Mouse (Mus musculus): Measurements from ENCODE around the gene Phf3.

GRCm38 (mm10) chr1:30771772-30772171 lies 101.9 kb downstream of the Phf3 start:
- no peak for TF ChIP-seq CHD2 (IDR thresholded peaks at IDR 0.05; ENCODE audit: low read depth, low read length)
- no peak for TF ChIP-seq ZC3H11A (IDR thresholded peaks at IDR 0.05; ENCODE audit: borderline replicate concordance, low read depth, low read length)
- TF ChIP-seq ZNF384 (IDR thresholded peaks at IDR 0.05; ENCODE audit: low read depth, low read length) = no peak
